Mouse (Mus musculus) embryonic fibroblast, embryonic 13.5 days (primary cell): ENCODE results near the gene Daglb.

Source experiments
- CTCF ChIP-seq: IDR thresholded peaks from 2 replicates; pipeline ENCODE4 v1.5.1; 2011; ENCODE audit warnings: mild to moderate bottlenecking, control low read depth, low read length, moderate library complexity, borderline replicate concordance; ENCODE audit not compliant: insufficient read depth
- POLR2A ChIP-seq: IDR thresholded peaks from 2 replicates; pipeline ENCODE4 v1.6.1; 2011; ENCODE audit warnings: low read depth, mild to moderate bottlenecking, control low read depth, low read length, moderate library complexity

GRCm38 (mm10) chr5:143517436-143517835 lies 53.1 kb downstream of the Daglb start:
- TF ChIP-seq CTCF, result no peak
- TF ChIP-seq POLR2A, result no peak
